Mouse (Mus musculus) heart, postnatal 4 days (tissue): ENCODE results near the gene Nicn1. TPM values are rescaled to one million over a fixed set of nuclear protein-coding genes. Genes with fewer than 3 reads are reported as not detected.
"Not testable (repeated sequence)": the region's sequence is repeated elsewhere in the genome, so short reads cannot be mapped to it uniquely, and the experiment has no call there.

ENCODE experiments used
- DNase-seq: peaks from one replicate; pipeline ENCODE4 v3.0.0; 2021
- total RNA-seq, 2 experiments: library from RNA; stranded (reverse); gene quantifications; 2 replicates each; pipeline ENCODE4 v1.2.3; 2021

Gene Nicn1
- total RNA-seq, 2 experiments from 2014 or later: 19.3 to 21.2 TPM

DNA sequence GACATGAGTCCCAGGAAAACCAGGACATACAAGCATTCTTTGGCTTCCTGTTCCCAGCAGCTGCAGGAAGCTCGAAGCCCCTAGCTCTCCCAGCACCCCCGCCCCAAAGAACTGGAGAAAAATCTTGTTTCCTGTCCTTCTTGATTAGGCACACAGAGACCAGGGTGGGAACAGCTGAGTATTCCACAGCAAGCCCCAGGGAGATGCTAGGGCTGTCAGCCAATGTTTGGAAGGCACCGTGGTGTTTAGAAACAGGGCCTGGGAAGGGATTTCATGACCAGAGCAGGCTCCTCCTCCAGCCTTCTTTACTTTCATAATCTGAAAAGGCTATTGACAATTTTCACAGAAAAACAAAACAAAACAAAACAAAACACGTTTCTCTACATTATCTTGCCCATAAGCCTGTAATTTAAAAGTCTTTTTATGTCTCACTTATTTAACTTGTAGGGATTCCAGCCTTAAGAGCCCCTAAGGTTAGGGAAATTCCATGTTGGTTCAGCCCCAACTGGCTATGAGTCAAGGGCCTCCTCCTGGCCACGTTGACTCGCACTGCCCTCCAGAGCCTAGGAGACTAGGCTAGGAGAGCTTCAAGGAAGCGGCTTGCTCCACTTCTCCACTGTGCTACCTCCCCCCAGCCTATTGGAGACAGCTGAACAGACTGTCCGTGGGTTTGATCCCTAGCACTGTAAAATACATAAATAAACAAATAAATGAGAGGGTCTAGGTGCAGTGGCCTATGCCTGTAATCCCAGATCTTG is 10.0 kb upstream of the Nicn1 start:
- peak; percentile 90 for DNase-seq

DNA sequence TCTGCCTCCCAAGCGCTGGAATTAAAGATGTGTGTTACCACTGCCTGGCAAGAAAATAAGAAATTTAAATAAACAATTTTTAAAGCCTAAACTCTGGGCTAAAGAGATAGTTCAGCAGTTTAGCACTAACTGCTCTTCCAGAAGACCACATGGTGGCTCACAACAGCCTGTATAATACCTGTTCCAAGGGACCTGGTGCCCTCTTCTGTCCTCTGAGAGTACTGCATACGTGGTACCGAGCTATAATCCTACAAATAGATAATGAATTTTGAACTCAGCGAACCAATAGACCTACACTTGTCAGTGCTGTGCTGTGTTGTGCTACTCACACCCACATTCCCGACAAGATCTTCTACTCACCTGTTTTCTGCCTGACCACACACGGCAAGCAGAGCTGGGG is 5.8 kb upstream of the Nicn1 start:
- DNase-seq: peak; percentile 85

DNA sequence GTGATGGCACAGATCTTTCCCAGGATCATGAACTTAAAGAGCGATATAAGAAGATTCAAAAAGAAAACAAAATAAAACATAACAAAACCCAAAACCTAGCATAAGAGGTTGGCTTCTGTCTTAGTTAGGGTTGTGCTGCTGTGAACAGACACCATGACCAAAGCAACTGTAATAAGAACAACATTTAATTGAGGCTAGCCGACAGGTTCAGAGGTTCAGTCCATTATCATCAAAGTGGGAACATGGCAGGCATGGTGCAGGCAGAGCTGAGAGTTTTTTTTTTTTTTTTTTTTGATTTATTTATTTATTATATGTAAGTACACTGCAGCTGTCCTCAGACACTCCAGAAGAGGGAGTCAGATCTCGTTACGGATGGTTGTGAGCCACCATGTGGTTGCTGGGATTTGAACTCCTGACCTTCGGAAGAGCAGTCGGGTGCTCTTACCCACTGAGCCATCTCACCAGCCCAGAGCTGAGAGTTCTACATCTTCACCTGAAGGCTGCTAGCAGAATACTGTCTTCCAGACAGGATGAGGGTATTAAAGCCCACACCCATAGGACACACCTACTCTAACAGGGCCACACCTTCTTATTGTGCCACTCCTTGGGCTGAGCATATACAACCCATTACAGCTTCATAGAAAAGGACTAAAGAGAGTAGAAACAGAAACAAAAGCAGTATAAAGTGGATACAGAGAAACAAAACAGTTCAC is 2.5 kb upstream of the Nicn1 start:
- DNase-seq: not testable (repeated sequence)

DNA sequence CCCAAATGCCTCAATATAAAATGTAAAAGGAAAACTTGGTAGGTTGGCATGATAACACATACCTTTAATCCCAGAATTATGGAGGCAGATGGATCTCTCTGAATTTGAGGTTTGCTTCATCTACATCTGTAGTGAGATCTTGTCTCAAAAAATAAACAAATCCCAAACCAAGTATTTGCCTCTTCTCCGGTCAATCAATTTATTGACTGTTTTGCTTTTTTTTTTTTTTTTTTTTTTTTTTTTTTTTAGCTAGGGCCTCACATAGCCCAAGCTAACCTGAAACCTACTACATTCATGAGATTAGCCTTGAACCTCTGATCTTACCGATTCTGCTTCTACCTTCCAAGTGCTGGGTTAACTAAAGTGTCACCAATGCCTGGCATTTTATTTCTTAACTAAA is 882 bp upstream of the Nicn1 start:
- no peak for DNase-seq

DNA sequence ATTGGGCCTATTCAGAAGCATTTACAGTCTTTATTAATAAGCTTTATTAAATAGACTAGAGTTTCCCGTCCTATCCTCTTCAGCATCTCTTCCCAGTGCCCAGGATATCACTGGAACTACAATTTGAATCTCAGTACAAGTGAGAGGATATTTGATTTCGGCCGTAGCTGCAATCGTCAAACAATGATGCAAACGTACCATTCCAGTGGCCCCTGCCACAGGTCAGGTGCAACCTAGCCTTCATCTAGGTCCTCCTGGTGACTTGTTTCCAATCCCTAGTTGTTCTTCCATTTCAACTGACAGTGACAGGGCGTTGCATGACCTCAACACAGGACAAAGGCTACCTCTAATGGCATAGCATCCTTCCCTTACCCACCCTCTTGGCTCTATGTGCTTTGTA is 544 bp downstream of the Nicn1 start:
- DNase-seq: no peak

DNA sequence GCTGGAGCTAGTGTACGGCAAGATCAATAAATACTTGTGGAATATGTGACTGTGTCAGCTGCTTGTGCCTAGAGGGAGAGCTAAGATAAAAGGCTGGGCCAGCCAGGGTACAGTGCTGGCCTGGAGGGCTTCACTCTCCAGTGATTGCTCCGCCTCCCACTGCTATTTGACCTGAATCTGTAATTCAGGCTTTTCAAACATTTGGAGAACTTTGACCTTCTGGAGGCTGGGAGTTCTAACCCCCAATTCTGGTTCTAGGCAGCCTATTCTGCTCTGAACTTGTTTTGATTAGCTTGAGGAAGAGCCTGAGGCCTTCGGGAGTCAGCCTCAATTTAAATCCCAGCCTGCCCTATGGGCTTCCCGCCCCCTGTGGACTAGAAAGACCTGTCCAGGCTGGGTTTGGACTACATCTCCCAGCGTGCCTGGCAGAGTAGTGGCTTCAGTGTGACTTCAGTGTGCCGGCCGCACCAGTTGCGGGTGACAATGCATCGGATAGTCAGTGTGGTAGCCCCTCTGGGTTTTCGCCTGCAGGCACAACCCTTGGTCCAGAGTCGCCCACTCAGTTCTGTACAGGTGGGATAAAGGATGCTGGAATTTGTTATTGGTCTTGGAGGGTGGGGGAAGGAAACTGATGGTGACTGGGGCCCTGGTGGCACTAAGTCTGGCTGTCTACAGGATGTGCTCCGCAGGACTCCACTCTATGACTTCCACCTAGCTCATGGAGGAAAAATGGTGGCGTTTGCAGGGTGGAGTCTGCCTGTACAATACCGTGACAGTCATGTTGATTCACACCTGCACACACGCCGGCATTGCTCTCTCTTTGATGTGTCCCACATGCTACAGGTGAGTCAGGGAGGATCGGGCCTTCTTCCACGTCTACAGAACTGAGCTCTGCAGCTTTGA is 6.5 kb downstream of the Nicn1 start, which contains the start of gene Amt:
Gene Amt (plus strand): TSS at position 401 of the 903 bp plus-strand sequence.
- DNase-seq: no peak

DNA sequence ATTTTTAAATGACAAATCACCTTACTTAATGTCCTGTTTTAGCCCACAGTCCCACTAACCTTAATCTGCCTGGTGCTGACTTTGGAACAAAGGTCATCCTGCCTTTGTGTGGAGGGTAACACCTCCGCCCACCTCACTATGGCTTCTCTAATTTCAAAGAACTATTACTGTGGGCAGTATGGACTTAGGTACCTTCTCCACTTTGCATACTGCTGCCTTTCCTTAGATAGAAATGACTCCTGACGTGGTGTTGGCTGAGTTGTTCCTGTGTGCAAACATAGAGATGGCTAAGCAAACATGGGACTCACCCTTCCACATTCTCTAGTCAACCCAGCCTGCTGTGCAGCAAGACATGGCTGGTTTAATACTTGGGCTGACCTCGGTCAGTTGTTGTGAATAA is 11.6 kb downstream of the Nicn1 start:
- no peak for DNase-seq

DNA sequence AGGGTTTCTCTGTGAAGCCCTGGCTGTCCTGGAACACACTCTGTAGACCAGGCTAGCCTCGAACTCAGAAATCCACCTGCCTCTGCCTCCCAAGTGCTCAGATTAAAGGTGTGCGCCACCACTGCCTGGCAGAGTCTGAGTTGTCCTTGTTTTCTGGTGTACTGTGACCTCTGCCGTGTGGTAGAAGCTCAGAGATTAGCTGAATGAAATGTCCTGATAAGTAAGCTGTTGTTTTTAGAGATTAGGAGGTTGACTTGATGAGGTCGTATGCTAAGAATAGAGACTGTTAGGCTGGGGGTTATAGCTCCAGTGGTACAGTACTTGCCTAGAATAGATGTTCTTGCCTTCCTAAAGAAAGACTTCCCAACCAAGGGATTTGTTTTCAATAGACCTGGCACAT is 14.5 kb downstream of the Nicn1 start:
- no peak for DNase-seq

DNA sequence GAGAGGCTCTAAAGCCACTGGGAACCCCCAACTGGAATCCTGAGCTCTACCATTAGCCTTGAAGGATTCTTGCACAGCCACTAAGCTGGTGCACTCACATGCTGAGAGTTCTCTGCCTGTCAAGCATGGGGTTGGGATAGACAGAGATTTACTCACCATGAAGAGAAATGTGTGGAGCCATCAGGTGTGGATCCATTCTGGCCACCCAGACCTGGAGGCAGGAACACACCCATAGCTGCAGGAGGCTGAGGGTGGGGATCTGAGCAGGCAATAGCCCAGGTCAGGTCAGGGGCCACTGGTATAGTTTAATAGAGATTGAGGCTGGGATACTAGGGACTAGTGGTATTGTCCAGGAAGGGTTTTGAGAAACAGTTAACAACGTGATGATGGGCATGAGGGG is 14.9 kb downstream of the Nicn1 start:
- DNase-seq: peak; percentile 17

DNA sequence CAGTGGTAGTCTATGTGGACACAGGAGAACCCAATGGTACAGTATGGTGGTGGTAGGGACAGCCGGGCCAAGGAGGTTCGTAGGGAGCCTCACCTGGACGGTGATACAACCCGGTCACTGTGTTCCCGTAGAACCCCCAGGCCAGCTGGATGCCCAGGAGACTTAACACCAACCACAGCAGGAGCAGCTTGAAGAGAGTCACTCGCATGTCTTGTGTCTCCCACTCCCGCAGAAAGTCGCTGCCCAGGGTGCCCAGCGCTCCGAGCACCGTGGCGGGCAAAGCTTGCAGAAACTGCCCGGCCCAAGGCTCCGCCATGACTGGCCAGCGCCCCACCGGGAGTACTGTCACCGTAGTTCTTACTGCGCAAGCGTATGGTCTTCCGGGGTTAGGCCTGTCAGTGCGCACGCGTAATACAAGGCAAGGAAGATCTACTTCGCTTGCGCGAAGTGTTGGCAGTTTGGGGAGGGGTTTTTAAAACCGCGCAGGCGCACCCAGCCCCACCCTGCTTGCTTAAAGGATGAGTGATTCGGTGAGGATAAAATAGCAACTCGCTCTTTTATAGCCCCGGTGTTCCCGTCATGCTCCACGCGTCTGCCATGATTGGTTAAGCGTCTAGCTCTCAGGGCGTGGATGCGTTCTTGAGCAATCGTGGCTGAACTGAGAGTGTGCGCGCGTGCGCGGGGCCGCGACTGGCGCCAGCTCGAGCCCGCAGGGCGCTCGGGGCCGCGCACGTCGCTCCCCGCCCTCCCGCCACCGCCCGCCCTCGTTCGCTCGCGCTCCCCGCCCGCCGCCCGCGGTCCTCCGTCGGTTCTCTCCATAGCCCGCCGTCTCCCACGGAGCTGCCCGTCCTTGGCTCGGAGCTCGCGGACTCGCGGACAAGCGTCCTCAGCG is 15.6 kb downstream of the Nicn1 start, which contains the start of the genes Rhoa and Tcta:
Gene Rhoa (plus strand): TSS at position 501 of the 892 bp plus-strand sequence.
Gene Tcta (minus strand): TSS at position 532 of the 892 bp plus-strand sequence.
- DNase-seq: peak; percentile 98

DNA sequence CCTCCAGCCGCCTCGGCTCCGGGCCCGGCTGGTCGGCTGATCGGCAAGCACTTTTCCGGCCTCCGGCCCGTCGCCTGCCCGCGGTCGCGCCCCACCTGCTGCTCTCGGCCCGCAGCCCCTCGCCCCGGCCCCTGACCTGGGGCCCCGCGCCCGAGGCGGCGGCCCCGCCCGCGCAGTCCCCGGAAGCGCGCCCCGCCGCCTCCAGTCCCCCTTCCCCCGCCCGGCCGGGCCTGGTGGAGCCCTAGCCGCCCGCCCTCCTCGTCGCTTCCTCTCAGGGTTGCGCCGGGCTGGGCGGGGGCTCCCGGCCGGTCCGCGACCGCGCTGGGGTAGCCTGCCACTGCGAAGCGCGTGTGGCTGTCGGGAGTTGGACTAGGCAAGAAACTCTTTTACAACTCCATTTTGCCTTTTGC is 16.3 kb downstream of the Nicn1 start:
- peak; percentile 86 for DNase-seq

DNA sequence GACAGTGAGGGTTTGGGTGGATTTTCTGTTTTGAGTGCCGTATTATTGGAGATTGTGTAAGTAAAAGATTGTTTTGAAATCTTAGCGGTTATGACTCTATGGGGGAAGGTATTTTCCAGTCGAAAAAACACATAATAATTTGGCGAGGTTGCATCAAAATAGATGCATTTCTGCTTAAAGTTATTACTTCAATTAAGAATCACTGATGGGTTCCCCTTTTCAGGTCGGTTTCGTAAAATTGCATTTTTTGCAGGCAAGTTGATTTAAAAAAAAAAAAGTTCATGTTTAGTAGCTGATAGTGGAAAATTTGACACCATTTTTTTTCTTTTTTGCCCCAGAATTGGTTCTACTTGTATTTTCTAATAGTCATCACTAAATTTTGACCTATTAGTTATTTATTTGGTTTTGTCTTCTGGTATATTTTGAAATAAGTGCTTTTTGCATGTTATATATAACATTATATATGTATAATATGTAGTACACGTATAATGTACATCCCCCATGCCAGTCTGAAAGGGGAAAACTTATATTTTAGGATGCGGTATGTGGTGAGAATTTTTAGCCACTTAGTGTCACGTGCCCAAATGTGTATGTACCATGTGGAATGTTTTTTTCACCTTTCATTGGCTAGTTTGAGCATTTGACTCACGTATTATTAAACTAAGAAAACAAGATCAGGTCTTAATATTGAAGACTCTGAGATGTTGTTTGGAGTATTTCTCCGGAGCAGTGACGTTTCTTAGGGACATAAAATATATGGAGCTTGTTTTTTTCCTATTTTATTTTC is 17.0 kb downstream of the Nicn1 start:
- DNase-seq: no peak

DNA sequence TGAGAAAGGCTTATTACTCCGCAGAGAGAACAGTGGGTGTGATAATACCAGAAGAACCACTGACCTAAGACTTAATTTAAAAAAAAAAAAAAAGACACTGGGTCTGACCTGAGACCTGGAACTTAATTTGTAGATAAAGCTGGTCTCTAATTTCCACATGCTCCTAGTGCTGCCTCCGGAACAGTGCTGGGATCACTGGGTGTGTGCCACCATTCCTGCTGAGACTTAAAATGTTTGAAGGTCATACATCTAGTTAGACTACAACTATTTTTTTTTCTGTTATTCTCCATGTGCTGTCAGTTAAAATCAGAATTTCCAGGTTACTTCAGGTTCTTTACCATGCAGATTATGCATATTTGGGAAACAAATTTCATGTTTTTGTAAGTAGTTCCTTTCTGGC is 17.9 kb downstream of the Nicn1 start:
- DNase-seq: no peak

DNA sequence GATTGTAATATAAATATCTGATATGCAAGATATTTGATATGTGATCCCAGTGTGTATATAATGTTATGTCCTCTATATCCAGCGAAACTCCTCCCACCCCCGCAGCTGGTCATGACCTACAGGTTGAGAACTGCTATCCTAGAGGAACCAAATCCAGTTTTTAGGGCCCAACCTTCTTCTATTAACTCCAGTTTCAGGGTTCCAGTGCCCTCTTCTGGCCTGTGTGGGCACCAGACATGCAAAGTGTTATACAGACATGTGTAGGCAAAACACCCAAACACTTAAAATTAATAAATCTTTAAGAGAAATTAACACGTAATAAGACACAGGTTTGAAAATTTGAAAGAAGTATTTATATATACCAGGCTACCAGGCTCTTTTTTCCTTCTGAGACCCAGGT is 27.3 kb downstream of the Nicn1 start:
- no peak for DNase-seq

DNA sequence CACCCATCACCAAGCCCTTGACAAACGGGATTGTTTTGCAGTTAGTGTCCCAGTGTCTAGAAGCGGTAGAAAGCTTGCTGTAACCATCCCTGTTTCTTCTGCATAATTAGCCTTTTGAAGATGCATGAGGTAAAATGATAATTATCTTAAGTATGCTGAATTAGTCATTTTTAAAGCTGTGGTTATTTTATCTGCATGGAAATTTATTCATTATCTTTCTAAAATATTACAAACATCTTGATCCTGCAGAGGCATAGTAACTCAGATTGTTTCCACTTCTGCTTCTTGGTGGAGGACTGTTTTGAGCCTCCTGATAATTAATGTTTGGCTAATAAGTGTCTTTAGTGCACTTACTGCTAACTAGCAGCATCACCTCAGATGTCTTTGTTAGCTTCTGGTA is 28.2 kb downstream of the Nicn1 start:
- DNase-seq: no peak

DNA sequence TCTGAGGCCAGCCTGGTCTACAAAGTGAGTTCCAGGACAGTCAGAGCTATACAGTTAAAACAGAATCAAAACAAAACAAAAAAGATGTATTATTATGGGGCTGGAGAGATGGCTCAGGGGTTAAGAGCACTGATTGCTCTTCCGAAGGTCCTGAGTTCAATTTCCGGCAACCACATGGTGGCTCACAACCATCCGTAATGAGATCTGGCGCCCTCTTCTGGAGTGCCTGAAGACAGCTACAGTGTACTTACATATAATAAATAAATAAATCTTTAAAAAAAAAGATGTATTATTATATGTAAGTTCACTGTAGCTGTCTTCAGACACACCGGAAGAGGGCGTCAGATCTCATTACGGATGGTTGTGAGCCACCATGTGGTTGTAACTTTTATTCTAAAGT is 31.8 kb downstream of the Nicn1 start:
- not testable (repeated sequence) for DNase-seq

DNA sequence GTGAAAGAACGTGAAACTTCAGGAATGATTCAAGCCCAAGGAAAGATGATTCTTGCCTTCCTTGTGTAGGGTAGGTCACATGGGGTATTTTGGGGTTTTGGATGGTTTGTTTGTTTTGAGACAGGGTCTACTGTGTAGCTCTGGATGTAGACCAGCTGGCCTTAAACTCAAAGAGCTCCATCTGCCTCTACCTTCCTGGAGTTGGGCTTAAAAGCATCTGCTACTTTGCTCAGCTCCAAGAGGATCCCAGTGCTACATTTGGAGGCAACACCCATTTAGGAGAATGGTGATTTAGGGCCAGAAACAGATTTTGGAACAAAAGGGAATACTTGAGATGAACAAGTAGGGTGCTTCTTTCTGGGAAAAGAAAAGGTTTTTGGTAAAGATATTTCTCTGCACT is 34.6 kb downstream of the Nicn1 start:
- no peak for DNase-seq

DNA sequence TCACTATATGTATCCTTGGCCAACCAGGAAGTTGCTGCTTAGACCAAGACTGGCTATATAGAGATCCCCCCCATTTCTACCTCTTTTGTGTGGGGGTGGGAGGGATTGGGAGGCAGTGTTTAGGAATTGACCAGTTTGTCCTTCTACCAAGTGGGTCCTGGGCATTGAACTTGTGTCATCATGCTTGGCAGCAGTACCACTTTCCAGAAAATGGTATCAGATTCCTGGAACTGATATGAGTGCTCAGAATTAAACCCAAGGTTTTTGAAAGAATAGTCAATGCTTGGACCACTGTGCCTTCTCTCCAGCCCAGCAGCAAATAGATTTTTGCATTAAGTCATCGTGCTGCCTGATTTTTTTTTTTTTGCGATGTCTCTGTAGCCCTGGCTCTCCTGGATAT is 35.6 kb downstream of the Nicn1 start:
- no peak for DNase-seq

DNA sequence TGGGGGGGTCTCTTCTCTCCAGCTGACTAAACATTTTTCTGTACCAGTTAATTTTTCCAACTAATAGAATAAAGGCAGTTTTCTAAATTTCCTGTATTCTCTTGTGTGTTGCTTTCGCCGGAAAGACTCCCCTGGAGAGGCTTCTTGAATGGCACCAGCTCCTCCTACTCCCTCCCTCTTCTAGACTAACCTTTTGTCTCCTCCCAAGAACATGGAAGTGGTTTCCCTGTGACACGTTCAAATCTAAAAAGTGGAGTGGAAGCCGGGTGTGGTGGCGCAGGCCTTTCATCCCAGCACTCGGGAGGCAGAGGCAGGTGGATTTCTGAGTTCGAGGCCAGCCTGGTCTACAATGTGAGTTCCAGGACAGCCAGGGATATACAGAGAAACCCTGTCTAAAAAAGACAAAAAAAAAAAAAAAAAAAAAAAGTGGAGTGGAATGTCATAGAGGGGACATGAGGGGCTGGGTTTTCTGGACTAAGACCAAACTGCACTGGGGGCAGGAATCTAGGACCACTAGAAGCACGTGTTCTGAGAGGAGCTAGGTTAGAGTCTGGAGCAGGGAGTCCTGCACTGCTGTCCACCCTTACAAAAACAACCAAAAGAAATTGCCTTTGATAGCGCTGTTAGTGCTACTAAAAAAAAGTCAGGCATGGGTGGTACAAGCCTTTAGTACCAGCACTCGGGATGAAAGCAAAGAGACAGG is 47.8 kb downstream of the Nicn1 start:
- no peak for DNase-seq

DNA sequence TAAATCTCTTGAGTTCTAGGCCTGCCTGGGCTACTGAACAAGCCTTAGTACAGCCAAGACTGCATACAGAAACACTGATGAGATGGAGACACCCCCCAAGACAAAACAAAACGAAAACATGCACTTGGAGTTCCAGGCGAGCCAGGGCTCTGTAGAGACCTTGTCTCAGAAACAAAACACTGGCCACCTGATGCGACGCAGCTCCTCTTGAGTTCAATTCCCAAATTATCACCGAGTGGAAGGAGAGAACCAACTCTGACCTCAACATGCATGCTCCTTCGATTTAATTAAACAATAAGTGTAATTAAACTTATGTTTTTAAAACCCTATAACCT is 48.3 kb downstream of the Nicn1 start:
- DNase-seq: peak; percentile 18
